Mouse (Mus musculus) brain, embryonic 14.5 days (tissue): Measurements from ENCODE around the gene Impdh2.

Experiments
- CTCF ChIP-seq: fragments of 200-500 bp; IDR thresholded peaks from 2 replicates; pipeline ENCODE4 v1.5.1; 2012; ENCODE audit warnings: inconsistent platforms, mild to moderate bottlenecking, moderate library complexity, borderline replicate concordance; ENCODE audit not compliant: insufficient read depth, insufficient read length; ENCODE audit errors: extremely low read depth
- POLR2A ChIP-seq: fragments of 200-500 bp; IDR thresholded peaks from 2 replicates; pipeline ENCODE4 v1.6.1; 2012; ENCODE audit warnings: mild to moderate bottlenecking, inconsistent platforms, borderline replicate concordance; ENCODE audit not compliant: poor library complexity, insufficient read depth, insufficient read length, severe bottlenecking; ENCODE audit errors: extremely low read depth

- TF ChIP-seq CTCF (no peak), POLR2A (no peak)
Observed at GRCm38 (mm10) chr9:108608889-108609288, 48.8 kb downstream of the Impdh2 start.
